Mouse (Mus musculus): ENCODE results near the gene Ddx3x. TPM values are rescaled to one million over a fixed set of nuclear protein-coding genes. Genes with fewer than 3 reads are reported as not detected.
A peak's percentile ranks its signal among the peaks of the same experiment; 100 is the strongest.

The Ddx3x gene
- polyA plus RNA-seq, 1 experiment from 2014 or later = 84.5 TPM

DNA sequence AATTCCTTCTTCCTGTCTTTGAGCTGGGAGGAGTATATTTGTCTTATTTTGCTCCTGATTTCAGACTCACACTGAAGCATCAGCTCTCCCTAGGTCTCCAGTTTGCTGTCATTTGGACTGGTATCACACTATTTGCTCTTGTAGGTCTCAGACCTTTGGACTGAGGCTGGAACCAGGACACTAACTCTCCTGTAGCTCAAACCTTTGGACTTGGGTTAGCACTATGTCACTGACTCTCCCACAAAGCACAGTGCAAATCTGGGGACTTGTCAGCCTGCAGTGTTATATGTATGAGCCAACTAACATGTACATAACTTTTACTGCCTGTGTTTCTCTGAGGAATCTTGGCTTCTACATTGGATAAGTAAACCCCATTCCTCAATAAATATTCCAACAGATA lies 36.2 kb upstream of the Ddx3x start:
- peak overlapping the region; percentile 59 for H3K4me2 ChIP-seq (replicated peaks; ENCODE audit: low read depth)
- H3K36me3 ChIP-seq (ENCODE audit: control insufficient read depth, insufficient read depth) = no peaks in the 10 kb centered on the region
- H3K4me3 ChIP-seq (ENCODE audit: low read depth, low read length) = no peak overlapping the region
- H3K9ac ChIP-seq (ENCODE audit: low read depth, low read length) = no peak overlapping the region
- no peaks in the 10 kb centered on the region for H3K27me3 ChIP-seq (replicated peaks; ENCODE audit: control insufficient read depth, insufficient read depth, low read length)
- ATAC-seq = peak; percentile 85
- no peak for TF ChIP-seq CTCF (IDR thresholded peaks at IDR 0.05; ENCODE audit: low read depth)
- H3K27ac ChIP-seq (ENCODE audit: low read depth, low read length) = peak overlapping the region; percentile 88
- no peaks in the 10 kb centered on the region for H3K9me3 ChIP-seq (ENCODE audit: control insufficient read depth)
- H3K4me1 ChIP-seq (replicated peaks; ENCODE audit: control insufficient read depth, insufficient read depth, low read length) = no peaks in the 10 kb centered on the region

DNA sequence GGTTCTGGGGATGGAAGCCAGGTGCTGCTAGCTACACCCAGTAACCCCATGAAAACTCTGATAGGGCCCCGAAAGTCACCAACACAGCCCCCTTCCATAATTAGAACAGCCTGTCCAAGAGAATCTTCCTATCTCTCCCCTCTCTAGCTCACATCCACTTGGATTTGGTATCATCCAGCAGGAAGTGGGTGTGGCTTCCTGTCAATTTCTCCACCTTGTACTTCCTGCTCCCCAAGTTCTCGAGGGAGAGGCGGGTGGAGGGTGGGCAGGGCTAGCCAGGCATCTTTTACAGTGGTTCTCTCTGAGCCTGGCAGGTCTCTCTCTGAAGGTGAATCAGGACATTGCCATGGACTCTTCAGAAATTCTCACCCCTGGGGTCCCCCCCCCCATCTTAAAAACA lies 35.7 kb upstream of the Ddx3x start:
- Histone ChIP-seq H3K4me1 (replicated peaks; ENCODE audit: control insufficient read depth, insufficient read depth, low read length) (no peaks in the 10 kb centered on the region), H3K36me3 (ENCODE audit: control insufficient read depth, insufficient read depth) (no peaks in the 10 kb centered on the region), H3K4me2 (replicated peaks; ENCODE audit: low read depth) (peak overlapping the region; percentile 32), H3K4me3 (ENCODE audit: low read depth, low read length) (no peak overlapping the region), H3K9ac (ENCODE audit: low read depth, low read length) (no peak overlapping the region), H3K27me3 (replicated peaks; ENCODE audit: control insufficient read depth, insufficient read depth, low read length) (no peaks in the 10 kb centered on the region), H3K27ac (ENCODE audit: low read depth, low read length) (peak overlapping the region; percentile 88), H3K9me3 (ENCODE audit: control insufficient read depth) (no peaks in the 10 kb centered on the region)
- ATAC-seq = peak; percentile 79
- WGBS = 30% methylated on average over 3 of the region's 3 CpGs
- TF ChIP-seq CTCF (IDR thresholded peaks at IDR 0.05; ENCODE audit: low read depth) = no peak

DNA sequence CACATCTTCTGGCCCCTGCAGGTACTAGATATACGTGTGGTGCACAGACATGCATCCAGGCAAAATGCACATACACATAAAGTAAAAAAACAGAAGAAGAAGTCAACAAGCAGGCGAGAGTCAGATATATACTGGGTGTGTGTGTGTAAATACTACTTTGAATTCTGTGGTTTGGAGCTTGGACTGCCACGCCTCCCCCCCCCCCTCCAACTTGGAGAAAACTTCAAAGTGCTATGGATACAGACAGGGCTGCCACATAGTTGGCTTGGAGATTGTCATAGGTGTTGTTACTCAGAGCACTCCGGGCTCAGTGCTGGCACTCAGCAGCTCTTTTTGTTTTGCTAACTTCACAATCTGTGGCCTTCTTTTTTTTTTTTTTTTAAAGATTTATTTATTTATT lies 29.1 kb upstream of the Ddx3x start:
- Histone ChIP-seq H3K27me3 (replicated peaks; ENCODE audit: control insufficient read depth, insufficient read depth, low read length) (no peaks in the 10 kb centered on the region), H3K27ac (ENCODE audit: low read depth, low read length) (no peak overlapping the region), H3K4me2 (replicated peaks; ENCODE audit: low read depth) (no peak overlapping the region), H3K36me3 (ENCODE audit: control insufficient read depth, insufficient read depth) (no peaks in the 10 kb centered on the region), H3K4me1 (replicated peaks; ENCODE audit: control insufficient read depth, insufficient read depth, low read length) (no peaks in the 10 kb centered on the region), H3K9ac (ENCODE audit: low read depth, low read length) (no peak overlapping the region), H3K9me3 (ENCODE audit: control insufficient read depth) (no peaks in the 10 kb centered on the region), H3K4me3 (ENCODE audit: low read depth, low read length) (no peak overlapping the region)
- no peak for ATAC-seq
- 62% methylated on average over 4 of the region's 4 CpGs for WGBS
- TF ChIP-seq CTCF (IDR thresholded peaks at IDR 0.05; ENCODE audit: low read depth) = no peak

DNA sequence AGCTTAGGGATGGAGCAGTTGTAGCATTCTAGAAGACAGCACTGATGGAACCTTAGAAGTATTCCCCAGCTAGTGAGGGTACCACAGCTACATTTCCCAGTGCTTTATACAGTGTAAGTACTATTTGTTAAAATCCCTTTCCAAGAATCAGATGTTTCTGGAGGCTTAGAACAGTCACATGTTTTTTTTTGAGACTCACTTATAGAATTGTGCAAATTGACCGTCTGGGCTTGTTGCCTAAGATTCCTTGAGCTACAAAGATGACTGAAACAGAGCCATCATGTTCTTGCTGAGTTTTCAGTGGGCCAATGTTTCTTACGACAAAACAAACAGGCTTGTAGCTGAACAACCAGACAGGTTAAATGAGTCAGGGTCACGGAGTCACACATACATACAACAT lies 26.5 kb upstream of the Ddx3x start:
- no peak for TF ChIP-seq CTCF (IDR thresholded peaks at IDR 0.05; ENCODE audit: low read depth)

DNA sequence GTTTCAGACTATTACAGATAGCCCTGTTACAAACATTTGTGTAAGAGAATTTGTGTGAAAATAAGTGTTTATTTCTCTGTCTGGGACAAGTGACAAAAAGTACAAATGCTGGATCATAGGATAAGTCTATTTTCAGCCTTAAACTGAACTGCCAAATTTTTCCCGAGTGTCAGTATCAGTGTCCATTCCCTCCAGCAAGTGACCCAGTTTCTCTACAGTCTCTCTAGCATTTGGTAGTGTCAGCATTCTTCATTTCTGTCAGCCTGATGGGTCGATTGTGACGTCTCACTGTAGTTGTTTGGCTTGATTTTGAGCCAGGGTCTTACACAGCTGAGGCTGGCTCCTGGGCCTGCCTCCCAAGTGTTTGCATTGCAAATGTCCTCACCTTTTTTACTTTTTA lies 17.4 kb upstream of the Ddx3x start:
- Histone ChIP-seq H3K27ac (ENCODE audit: low read depth, low read length) (no peak overlapping the region), H3K4me1 (replicated peaks; ENCODE audit: control insufficient read depth, insufficient read depth, low read length) (no peaks in the 10 kb centered on the region), H3K9me3 (ENCODE audit: control insufficient read depth) (no peaks in the 10 kb centered on the region), H3K36me3 (ENCODE audit: control insufficient read depth, insufficient read depth) (no peaks in the 10 kb centered on the region), H3K4me2 (replicated peaks; ENCODE audit: low read depth) (no peak overlapping the region), H3K9ac (ENCODE audit: low read depth, low read length) (no peak overlapping the region), H3K4me3 (ENCODE audit: low read depth, low read length) (no peak overlapping the region), H3K27me3 (replicated peaks; ENCODE audit: control insufficient read depth, insufficient read depth, low read length) (no peaks in the 10 kb centered on the region)
- 72% methylated on average over 3 of the region's 3 CpGs for WGBS
- ATAC-seq = no peak
- no peak for TF ChIP-seq CTCF (IDR thresholded peaks at IDR 0.05; ENCODE audit: low read depth)

More for the DNA sequence above, 26.5 kb upstream of the Ddx3x start:
- no peaks in the 10 kb centered on the region for H3K27me3 ChIP-seq (replicated peaks; ENCODE audit: control insufficient read depth, insufficient read depth, low read length)
- H3K9ac ChIP-seq (ENCODE audit: low read depth, low read length) = no peak overlapping the region
- no peak overlapping the region for H3K4me2 ChIP-seq (replicated peaks; ENCODE audit: low read depth)
- 73% methylated on average over 3 of the region's 3 CpGs for WGBS
- no peak overlapping the region for H3K27ac ChIP-seq (ENCODE audit: low read depth, low read length)
- H3K4me1 ChIP-seq (replicated peaks; ENCODE audit: control insufficient read depth, insufficient read depth, low read length) = no peaks in the 10 kb centered on the region
- H3K9me3 ChIP-seq (ENCODE audit: control insufficient read depth) = no peaks in the 10 kb centered on the region
- ATAC-seq = no peak
- no peak overlapping the region for H3K4me3 ChIP-seq (ENCODE audit: low read depth, low read length)
- no peaks in the 10 kb centered on the region for H3K36me3 ChIP-seq (ENCODE audit: control insufficient read depth, insufficient read depth)

DNA sequence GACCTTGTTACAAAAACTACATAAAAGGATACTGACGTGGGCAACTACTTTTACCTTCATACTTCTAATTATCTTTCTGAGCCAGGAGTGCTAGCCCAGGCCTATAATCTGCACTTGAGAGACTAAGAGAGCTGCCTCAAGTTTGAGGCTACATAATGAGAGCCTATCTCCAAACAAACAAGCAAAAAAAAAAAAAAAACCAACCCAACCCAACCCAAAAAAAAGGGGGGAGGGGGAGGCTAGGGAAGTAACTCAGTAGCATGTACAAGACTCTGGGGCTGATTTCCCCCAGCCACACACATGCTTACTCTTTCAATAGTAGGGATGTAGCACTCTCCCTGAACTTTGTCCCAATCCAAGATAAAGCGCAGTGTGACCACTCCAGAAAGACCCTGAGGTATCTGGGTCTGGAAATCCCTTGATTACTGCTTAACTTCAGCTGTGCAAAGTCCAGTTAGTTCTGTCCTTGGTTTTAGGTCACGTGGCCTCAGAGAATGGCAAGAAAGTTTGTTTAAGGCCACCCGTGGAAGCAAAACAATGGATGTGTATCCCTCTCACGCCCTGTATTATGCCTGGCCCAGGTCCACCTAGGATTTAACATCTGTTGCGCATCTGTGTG lies 5.1 kb upstream of the Ddx3x start:
- H3K36me3 ChIP-seq (ENCODE audit: control insufficient read depth, insufficient read depth) = no peaks in the 10 kb centered on the region
- no peaks in the 10 kb centered on the region for H3K9me3 ChIP-seq (ENCODE audit: control insufficient read depth)
- TF ChIP-seq CTCF (IDR thresholded peaks at IDR 0.05; ENCODE audit: low read depth) = no peak
- no peak overlapping the region for H3K9ac ChIP-seq (ENCODE audit: low read depth, low read length)
- ATAC-seq = peak; percentile 30; the same call in 1 of the 2 replicates
- no peak overlapping the region for H3K4me2 ChIP-seq (replicated peaks; ENCODE audit: low read depth)
- no peak overlapping the region for H3K4me3 ChIP-seq (ENCODE audit: low read depth, low read length)
- WGBS = 37% methylated on average over 6 of the region's 6 CpGs
- H3K4me1 ChIP-seq (replicated peaks; ENCODE audit: control insufficient read depth, insufficient read depth, low read length) = no peaks in the 10 kb centered on the region
- H3K27ac ChIP-seq (ENCODE audit: low read depth, low read length) = no peak overlapping the region
- no peaks in the 10 kb centered on the region for H3K27me3 ChIP-seq (replicated peaks; ENCODE audit: control insufficient read depth, insufficient read depth, low read length)

DNA sequence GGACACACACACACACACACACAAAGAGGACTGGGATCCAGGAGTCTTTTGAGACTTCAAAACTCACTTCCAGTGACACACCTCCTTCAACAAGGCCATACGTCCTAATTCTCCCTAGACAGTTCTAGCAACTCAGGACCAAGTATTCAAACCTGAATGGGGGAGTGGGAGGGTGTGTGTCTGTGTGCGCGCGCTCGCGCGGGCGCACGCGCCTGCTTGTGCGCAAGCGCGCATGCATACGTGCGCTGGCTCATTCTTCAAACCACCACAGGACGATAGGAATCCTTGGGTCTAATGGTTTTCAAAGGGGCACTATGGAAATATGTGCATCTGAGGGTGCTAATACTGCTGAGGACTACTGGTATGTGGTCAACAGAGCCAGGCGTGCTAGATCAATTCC lies 1.8 kb upstream of the Ddx3x start:
- Histone ChIP-seq H3K27me3 (replicated peaks; ENCODE audit: control insufficient read depth, insufficient read depth, low read length) (no peaks in the 10 kb centered on the region), H3K9me3 (ENCODE audit: control insufficient read depth) (no peaks in the 10 kb centered on the region), H3K4me2 (replicated peaks; ENCODE audit: low read depth) (no peak overlapping the region), H3K4me1 (replicated peaks; ENCODE audit: control insufficient read depth, insufficient read depth, low read length) (no peaks in the 10 kb centered on the region), H3K4me3 (ENCODE audit: low read depth, low read length) (no peak overlapping the region), H3K27ac (ENCODE audit: low read depth, low read length) (no peak overlapping the region), H3K36me3 (ENCODE audit: control insufficient read depth, insufficient read depth) (no peaks in the 10 kb centered on the region), H3K9ac (ENCODE audit: low read depth, low read length) (no peak overlapping the region)
- 81% methylated on average over 17 of the region's 17 CpGs for WGBS
- TF ChIP-seq CTCF (IDR thresholded peaks at IDR 0.05; ENCODE audit: low read depth) = no peak
- no peak for ATAC-seq
